Mouse (Mus musculus): ENCODE results near the gene Plpp6. TPM values are rescaled to one million over a fixed set of nuclear protein-coding genes. Genes with fewer than 3 reads are reported as not detected.
A peak's percentile ranks its signal among the peaks of the same experiment; 100 is the strongest.
"Not testable (repeated sequence)": the region's sequence is repeated elsewhere in the genome, so short reads cannot be mapped to it uniquely, and the experiment has no call there.

Plpp6 gene
- polyA plus RNA-seq, 1 experiment = 14.2 TPM

GRCm38 (mm10) chr19:28995366-28995765 is 31.6 kb downstream of the Plpp6 start:
- 79% methylated on average over 5 of the region's 5 CpGs for WGBS
- no peak for DNase-seq
- peaks cover 3% of the 10 kb centered on the region; the same call in 1 of the 2 replicates for H3K4me1 ChIP-seq (ENCODE audit: control insufficient read depth, insufficient read depth, low read length)
- no peaks in the 10 kb centered on the region for H3K27me3 ChIP-seq (replicated peaks; ENCODE audit: control insufficient read depth, insufficient read depth, low read length)
- no peak overlapping the region for H3K27ac ChIP-seq (ENCODE audit: insufficient read depth, low read depth, low read length)
- no peak for TF ChIP-seq CTCF (conservative IDR thresholded peaks at IDR 0.05; ENCODE audit: insufficient read depth, insufficient read length, low read depth, low read length)
- H3K4me3 ChIP-seq (ENCODE audit: insufficient read depth, low read depth, low read length) = no peak overlapping the region
- H3K36me3 ChIP-seq (ENCODE audit: control insufficient read depth, insufficient read depth, low read length) = peaks cover 7% of the 10 kb centered on the region; the same call in 1 of the 2 replicates

- Histone ChIP-seq H3K36me3 (ENCODE audit: control insufficient read depth, insufficient read depth, low read length) (peaks cover 8% of the 10 kb centered on the region; the same call in 1 of the 2 replicates), H3K4me3 (ENCODE audit: insufficient read depth, low read depth, low read length) (no peak overlapping the region), H3K27ac (ENCODE audit: insufficient read depth, low read depth, low read length) (no peak overlapping the region), H3K4me1 (ENCODE audit: control insufficient read depth, insufficient read depth, low read length) (no peaks in the 10 kb centered on the region), H3K27me3 (replicated peaks; ENCODE audit: control insufficient read depth, insufficient read depth, low read length) (no peaks in the 10 kb centered on the region)
- TF ChIP-seq POLR2A (IDR thresholded peaks at IDR 0.05; ENCODE audit: low read depth, low read length) = no peak
- TF ChIP-seq CTCF (conservative IDR thresholded peaks at IDR 0.05; ENCODE audit: insufficient read depth, insufficient read length, low read depth, low read length) = no peak
- no peak for DNase-seq
- 60% methylated on average over 4 of the region's 4 CpGs for WGBS
These were observed 34.4 kb downstream of the Plpp6 start for GRCm38 (mm10) chr19:28997976-28998630.

- not testable (repeated sequence) for H3K27me3 ChIP-seq (replicated peaks; ENCODE audit: control insufficient read depth, insufficient read depth, low read length); H3K27ac ChIP-seq (ENCODE audit: insufficient read depth, low read depth, low read length); H3K4me3 ChIP-seq (ENCODE audit: insufficient read depth, low read depth, low read length); DNase-seq; H3K36me3 ChIP-seq (ENCODE audit: control insufficient read depth, insufficient read depth, low read length); H3K4me1 ChIP-seq (ENCODE audit: control insufficient read depth, insufficient read depth, low read length)
- WGBS = 98% methylated on average over 16 of the region's 16 CpGs
These were observed 36.6 kb downstream of the Plpp6 start for GRCm38 (mm10) chr19:29000321-29000720.

GRCm38 (mm10) chr19:29008069-29008706 is 44.4 kb downstream of the Plpp6 start:
- Histone ChIP-seq H3K4me3 (ENCODE audit: insufficient read depth, low read depth, low read length) (no peak overlapping the region), H3K27ac (ENCODE audit: insufficient read depth, low read depth, low read length) (no peak overlapping the region), H3K27me3 (replicated peaks; ENCODE audit: control insufficient read depth, insufficient read depth, low read length) (no peaks in the 10 kb centered on the region), H3K36me3 (ENCODE audit: control insufficient read depth, insufficient read depth, low read length) (0 out of 2 replicates have a peak, but pooled peaks cover 3% of the 10 kb centered on the region), H3K4me1 (ENCODE audit: control insufficient read depth, insufficient read depth, low read length) (0 out of 2 replicates have a peak, but pooled peaks cover 3% of the 10 kb centered on the region)
- DNase-seq = no peak
- TF ChIP-seq CTCF (conservative IDR thresholded peaks at IDR 0.05; ENCODE audit: insufficient read depth, insufficient read length, low read depth, low read length) (no peak), POLR2A (IDR thresholded peaks at IDR 0.05; ENCODE audit: low read depth, low read length) (no peak)
- WGBS = 84% methylated on average over 3 of the region's 3 CpGs

GRCm38 (mm10) chr19:29009046-29009445 is 45.3 kb downstream of the Plpp6 start:
- Histone ChIP-seq H3K27ac (ENCODE audit: insufficient read depth, low read depth, low read length) (no peak overlapping the region), H3K4me3 (ENCODE audit: insufficient read depth, low read depth, low read length) (no peak overlapping the region), H3K36me3 (ENCODE audit: control insufficient read depth, insufficient read depth, low read length) (peaks cover 3% of the 10 kb centered on the region; the same call in 1 of the 2 replicates), H3K27me3 (replicated peaks; ENCODE audit: control insufficient read depth, insufficient read depth, low read length) (no peaks in the 10 kb centered on the region), H3K4me1 (ENCODE audit: control insufficient read depth, insufficient read depth, low read length) (0 out of 2 replicates have a peak, but pooled peaks cover 3% of the 10 kb centered on the region)
- TF ChIP-seq POLR2A (IDR thresholded peaks at IDR 0.05; ENCODE audit: low read depth, low read length) = no peak
- TF ChIP-seq CTCF (conservative IDR thresholded peaks at IDR 0.05; ENCODE audit: insufficient read depth, insufficient read length, low read depth, low read length) = no peak
- 97% methylated on average over 11 of the region's 11 CpGs for WGBS
- no peak for DNase-seq

GRCm38 (mm10) chr19:29011355-29011990 is 47.7 kb downstream of the Plpp6 start:
- Histone ChIP-seq H3K4me3 (ENCODE audit: insufficient read depth, low read depth, low read length) (no peak overlapping the region), H3K36me3 (ENCODE audit: control insufficient read depth, insufficient read depth, low read length) (peaks cover 3% of the 10 kb centered on the region; the same call in 1 of the 2 replicates), H3K4me1 (ENCODE audit: control insufficient read depth, insufficient read depth, low read length) (peaks cover 7% of the 10 kb centered on the region; the same call in 1 of the 2 replicates), H3K27ac (ENCODE audit: insufficient read depth, low read depth, low read length) (no peak overlapping the region), H3K27me3 (replicated peaks; ENCODE audit: control insufficient read depth, insufficient read depth, low read length) (no peaks in the 10 kb centered on the region)
- WGBS = 92% methylated on average over 12 of the region's 12 CpGs
- DNase-seq = no peak
- TF ChIP-seq CTCF (conservative IDR thresholded peaks at IDR 0.05; ENCODE audit: insufficient read depth, insufficient read length, low read depth, low read length) (no peak), POLR2A (IDR thresholded peaks at IDR 0.05; ENCODE audit: low read depth, low read length) (no peak)

- 68% methylated on average over 5 of the region's 5 CpGs for WGBS
- H3K4me3 ChIP-seq (ENCODE audit: insufficient read depth, low read depth, low read length) = no peak overlapping the region
These were observed 50.8 kb downstream of the Plpp6 start for GRCm38 (mm10) chr19:29014466-29015055.

More at GRCm38 (mm10) chr19:29014466-29015055, 50.8 kb downstream of the Plpp6 start:
- Histone ChIP-seq H3K4me1 (ENCODE audit: control insufficient read depth, insufficient read depth, low read length) (peaks cover 10% of the 10 kb centered on the region; the same call in 1 of the 2 replicates), H3K27me3 (replicated peaks; ENCODE audit: control insufficient read depth, insufficient read depth, low read length) (no peaks in the 10 kb centered on the region), H3K27ac (ENCODE audit: insufficient read depth, low read depth, low read length) (no peak overlapping the region), H3K36me3 (ENCODE audit: control insufficient read depth, insufficient read depth, low read length) (peaks cover 4% of the 10 kb centered on the region; the same call in 1 of the 2 replicates)
- peak; percentile 63 for DNase-seq
- TF ChIP-seq CTCF (conservative IDR thresholded peaks at IDR 0.05; ENCODE audit: insufficient read depth, insufficient read length, low read depth, low read length) = no peak
- TF ChIP-seq POLR2A (IDR thresholded peaks at IDR 0.05; ENCODE audit: low read depth, low read length) = no peak

Measured in kidney, adult 2 months (tissue).